Comparison of ENCODE assay signal across 10 mouse cellular contexts in the genomic region with DNA sequence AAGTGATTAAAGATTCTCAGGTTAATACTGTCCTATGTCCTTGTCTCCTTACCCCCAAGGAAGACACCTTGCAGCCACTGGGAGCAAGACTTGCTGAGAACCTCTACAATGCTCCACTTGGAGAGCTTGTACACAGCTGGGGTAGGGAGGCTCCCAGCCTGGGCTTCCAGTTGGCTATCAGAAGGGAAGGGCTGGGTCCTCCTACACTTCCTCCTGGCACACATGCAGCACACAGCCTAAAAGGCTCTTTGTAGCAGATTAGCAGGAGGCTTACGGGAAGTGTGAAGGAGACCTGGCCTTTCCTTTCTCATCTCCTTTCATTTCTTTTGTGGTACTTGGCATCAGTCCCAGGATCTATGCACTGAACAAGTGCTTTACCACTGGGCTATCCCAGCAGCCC. TPM values are rescaled to one million over a fixed set of nuclear protein-coding genes. Genes with fewer than 3 reads are reported as not detected.
DNase-seq lines count a peak whose midpoint lies in the region; ATAC-seq and TF ChIP-seq lines count a peak whose summit lies in the region.
"Had no signal": no experiment of that assay in that cellular context is flagged by ENCODE, and none has a peak within 500 bp of the region (broad histone marks: within the 10 kb centered on the region; RNA-seq: fewer than 3 reads in every experiment).

No protein-coding gene starts in this region.

- ATAC-seq in kidney, embryonic 16.5 days (ENCODE audit: low FRiP score, low TSS enrichment): no peak
- ATAC-seq in intestine, postnatal 0 days: no peak

- no peak for TF ChIP-seq CTCF in intestine, postnatal 0 days (IDR thresholded peaks at IDR 0.05; ENCODE audit: low read depth)

- H3K4me2 ChIP-seq in kidney, embryonic 16.5 days (replicated peaks; ENCODE audit: low read depth, low read length): no peak overlapping the region
- no peak overlapping the region for H3K4me2 ChIP-seq in intestine, postnatal 0 days (replicated peaks; ENCODE audit: low read depth)

- no peak overlapping the region for H3K9ac ChIP-seq in kidney, embryonic 16.5 days (replicated peaks; ENCODE audit: low read length)
- H3K9ac ChIP-seq in intestine, postnatal 0 days (ENCODE audit: low read depth, low read length): no peak overlapping the region

- H3K27me3 ChIP-seq in kidney, embryonic 16.5 days (ENCODE audit: insufficient read depth, low read length): no peaks in the 10 kb centered on the region
- H3K27me3 ChIP-seq in intestine, postnatal 0 days (replicated peaks; ENCODE audit: control insufficient read depth, insufficient read depth, low read length): no peaks in the 10 kb centered on the region

- peaks cover 5% of the 10 kb centered on the region; the same call in 1 of the 2 replicates for H3K9me3 ChIP-seq in kidney, embryonic 16.5 days (ENCODE audit: low read length)
- H3K9me3 ChIP-seq in intestine, postnatal 0 days (ENCODE audit: control insufficient read depth): no peaks in the 10 kb centered on the region

- no peaks in the 10 kb centered on the region for H3K36me3 ChIP-seq in kidney, embryonic 16.5 days (ENCODE audit: insufficient read depth, low read length)
- H3K36me3 ChIP-seq in intestine, postnatal 0 days (ENCODE audit: control insufficient read depth, insufficient read depth): no peaks in the 10 kb centered on the region

- H3K27ac ChIP-seq in kidney, embryonic 16.5 days (ENCODE audit: low read length): no peak overlapping the region
- no peak overlapping the region for H3K27ac ChIP-seq in intestine, postnatal 0 days (ENCODE audit: low read depth, low read length)

- no peak overlapping the region for H3K4me3 ChIP-seq in kidney, embryonic 16.5 days (ENCODE audit: low read length)
- H3K4me3 ChIP-seq in intestine, postnatal 0 days (ENCODE audit: low read depth, low read length): no peak overlapping the region

- DNase-seq in kidney, adult 11 months: peak; percentile 40
- peak; percentile 26 for DNase-seq in gastrocnemius, postnatal 10 days
- DNase-seq in kidney, postnatal 10 days: peak; percentile 55
- peak; percentile 32 to 67 for DNase-seq in lung, postnatal 4 days
- no peak for DNase-seq in spleen, adult 12 weeks (ENCODE audit: low spot score)
- DNase-seq in embryo, embryonic 9.5 days (ENCODE audit: extremely low spot score): no peak

- H3K4me1 ChIP-seq in kidney, embryonic 16.5 days (ENCODE audit: insufficient read depth, low read length): no peaks in the 10 kb centered on the region
- no peaks in the 10 kb centered on the region for H3K4me1 ChIP-seq in intestine, postnatal 0 days (replicated peaks; ENCODE audit: control insufficient read depth, insufficient read depth, low read length)

- WGBS in kidney, embryonic 16.5 days: 50% methylated on average over 1 of the region's 1 CpGs
- WGBS in intestine, postnatal 0 days: 37% methylated on average over 1 of the region's 1 CpGs

RNA-seq across cellular contexts. Expression of gene Apol10b, which starts 14.2 kb away (rescaled TPM):
- 0.19 and 0.22 TPM in 2 replicates for polyA plus RNA-seq in kidney, embryonic 16.5 days (2015; fragmentation: Nextera tagmentation; extraction: Ambion mirVana)
- under 1 TPM in 1 of 2 experiments, not detected in 1; 0.32 TPM for total RNA-seq in gastrocnemius, postnatal 10 days (2021)
- polyA plus RNA-seq in intestine, postnatal 0 days (2015; fragmentation: Nextera tagmentation; extraction: Ambion mirVana): 0.61 and 0.69 TPM in 2 replicates
- polyA plus RNA-seq: embryonic facial prominence, embryonic 11.5 days had no signal

RNA-seq across cellular contexts. Expression of gene Gm36245, which starts 17.4 kb away (rescaled TPM):
- not detected in 2 replicates for polyA plus RNA-seq in kidney, embryonic 16.5 days (2015; fragmentation: Nextera tagmentation; extraction: Ambion mirVana)
- not detected for total RNA-seq in gastrocnemius, postnatal 10 days (2021)
- not detected in 2 replicates for polyA plus RNA-seq in intestine, postnatal 0 days (2015; fragmentation: Nextera tagmentation; extraction: Ambion mirVana)
- polyA plus RNA-seq: embryonic facial prominence, embryonic 11.5 days; small intestine, adult 2 months had no signal

RNA-seq across cellular contexts. Expression of gene 1700025B11Rik, which starts 20.0 kb away (rescaled TPM):
- not detected in 2 replicates for polyA plus RNA-seq in kidney, embryonic 16.5 days (2015; fragmentation: Nextera tagmentation; extraction: Ambion mirVana)
- total RNA-seq in gastrocnemius, postnatal 10 days (2021): not detected
- not detected in 2 replicates for polyA plus RNA-seq in intestine, postnatal 0 days (2015; fragmentation: Nextera tagmentation; extraction: Ambion mirVana)
- polyA plus RNA-seq: embryonic facial prominence, embryonic 11.5 days; small intestine, adult 2 months had no signal

RNA-seq across cellular contexts. Expression of gene Apol7c, which starts 48.6 kb away (rescaled TPM):
- not detected in 2 replicates for polyA plus RNA-seq in kidney, embryonic 16.5 days (2015; fragmentation: Nextera tagmentation; extraction: Ambion mirVana)
- total RNA-seq in gastrocnemius, postnatal 10 days (2021): under 1 TPM in 1 of 2 experiments, not detected in 1; 0.12 TPM
- polyA plus RNA-seq in intestine, postnatal 0 days (2015; fragmentation: Nextera tagmentation; extraction: Ambion mirVana): 18.8 and 23.9 TPM in 2 replicates
- polyA plus RNA-seq: embryonic facial prominence, embryonic 11.5 days had no signal

Comparison
In these comparisons a context has a peak if more than half of its experiments do, and no peak if none do; other contexts are left out.
1. DNase-seq: peak in kidney, adult 11 months (single experiment), gastrocnemius, postnatal 10 days (single experiment), kidney, postnatal 10 days (single experiment) and lung, postnatal 4 days (2 of 2); none in spleen, adult 12 weeks (single experiment) and embryo, embryonic 9.5 days (single experiment).